Mouse (Mus musculus): ENCODE results near the gene Prpf4b. TPM values are rescaled to one million over a fixed set of nuclear protein-coding genes. Genes with fewer than 3 reads are reported as not detected.

The Prpf4b gene
- total RNA-seq, 1 experiment from 2014 or later: 189 TPM

DNA sequence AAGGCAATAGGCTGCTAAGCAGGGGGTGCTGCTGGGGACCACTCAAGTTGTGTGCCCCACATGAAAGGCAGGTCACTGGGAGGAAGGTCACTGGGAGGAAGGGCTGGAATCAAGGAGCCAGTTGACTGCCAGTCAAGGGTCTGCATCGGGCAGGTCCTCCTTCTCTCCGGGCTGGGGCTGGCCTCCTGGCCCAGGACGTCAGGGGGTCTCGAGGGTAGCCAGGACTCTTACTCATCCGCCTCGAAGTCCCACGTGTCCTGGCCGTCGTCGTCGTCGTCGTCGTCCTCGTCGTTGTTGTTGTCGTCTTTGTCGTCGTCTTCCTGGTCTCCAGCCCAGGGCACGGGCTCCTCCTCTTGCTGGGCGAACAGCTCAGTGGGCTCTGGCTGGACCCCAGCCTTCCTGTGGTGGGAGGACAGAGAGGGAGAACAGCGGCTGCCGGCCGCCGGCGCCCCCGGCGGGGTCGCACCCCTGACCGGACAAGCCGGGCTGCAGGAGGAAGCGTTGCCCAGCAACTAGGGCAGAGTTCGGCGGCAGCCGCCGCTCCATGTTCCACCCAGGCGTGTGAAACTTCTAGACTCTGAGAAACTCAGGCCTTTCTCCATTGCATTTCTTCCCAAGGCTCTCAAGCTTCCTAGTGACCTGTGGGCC is 41.5 kb downstream of the Prpf4b start:
- ATAC-seq (replicated peaks; ENCODE audit: insufficient number of reproducible peaks, low FRiP score, low TSS enrichment, poor library complexity, severe bottlenecking): no peak

DNA sequence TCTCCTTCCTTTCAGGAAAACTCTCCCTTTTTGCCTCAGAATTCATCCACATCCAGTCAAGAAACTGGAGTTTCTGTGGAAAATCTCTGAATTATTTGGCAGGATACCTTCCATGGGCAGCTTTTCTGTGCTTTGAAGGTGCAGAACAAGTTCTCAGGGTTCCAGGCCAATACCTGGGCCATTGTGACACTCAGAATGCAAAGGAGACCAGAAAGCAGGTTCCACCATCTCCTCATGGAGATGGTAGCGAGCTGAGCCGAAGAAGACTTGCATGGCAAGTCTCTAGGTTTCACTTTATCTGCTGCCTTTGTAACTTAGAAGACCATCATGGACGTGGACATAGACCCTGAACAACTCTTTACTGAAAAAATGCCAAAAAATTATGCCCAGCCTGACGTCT is 49.1 kb downstream of the Prpf4b start, which contains the start of the genes Fam217a and 4933417A18Rik:
Fam217a (minus strand) TSS at position 101 of the 400 bp plus-strand sequence.
4933417A18Rik (plus strand) TSS at position 200 of the 400 bp plus-strand sequence.
- ATAC-seq (replicated peaks; ENCODE audit: insufficient number of reproducible peaks, low FRiP score, low TSS enrichment, poor library complexity, severe bottlenecking): no peak

DNA sequence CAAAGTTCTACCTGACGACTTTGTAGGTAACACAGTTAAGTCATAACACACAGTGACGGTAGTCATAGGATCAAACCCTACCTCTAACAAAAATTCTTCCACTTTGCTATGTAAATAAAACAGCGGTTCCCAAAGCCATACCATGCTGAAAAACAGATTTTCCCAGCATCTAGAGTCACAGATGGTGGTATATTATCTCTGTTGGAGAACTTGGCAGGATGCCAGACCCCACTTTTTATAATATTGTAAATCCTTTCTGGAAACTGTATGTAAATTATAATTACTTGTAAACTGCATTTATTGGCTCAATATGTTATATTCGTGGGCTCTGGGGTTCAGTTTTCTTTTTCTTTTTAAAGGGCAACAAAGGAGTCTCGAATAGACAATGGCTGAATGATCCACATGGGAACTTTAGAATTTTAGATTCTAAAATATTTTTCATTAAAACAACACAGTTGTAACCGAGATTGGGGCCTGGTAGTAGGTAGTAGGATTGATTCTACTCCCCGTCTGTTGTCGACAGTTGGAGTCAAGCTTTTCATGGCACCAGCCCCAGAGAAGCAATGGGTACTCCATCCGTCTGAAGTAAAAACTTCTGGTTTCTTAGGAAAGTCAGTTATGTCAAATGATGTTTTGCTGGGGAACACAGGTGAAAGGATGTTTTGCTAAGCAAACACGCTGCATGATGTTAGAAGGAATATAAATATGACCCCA is 60.0 kb downstream of the Prpf4b start:
- no peak for ATAC-seq (replicated peaks; ENCODE audit: insufficient number of reproducible peaks, low FRiP score, low TSS enrichment, poor library complexity, severe bottlenecking)

DNA sequence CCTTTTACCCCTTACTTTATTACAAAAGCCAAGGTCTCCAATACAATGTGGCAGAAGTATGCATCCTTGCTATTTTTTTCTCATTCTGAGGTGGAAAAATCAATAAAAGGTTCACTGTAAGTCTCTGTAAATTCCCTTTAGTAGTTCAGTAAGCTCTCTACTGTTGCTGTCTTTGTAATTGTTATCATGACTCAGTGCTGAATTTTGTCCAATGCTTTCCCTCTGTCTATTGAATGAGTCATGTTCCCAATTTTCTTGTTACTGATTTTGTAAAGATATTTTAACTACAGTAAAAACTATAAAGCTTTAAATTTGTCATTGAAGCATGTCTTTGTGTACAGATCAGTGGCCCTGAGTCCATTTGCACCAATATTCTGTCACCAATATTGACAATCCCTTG is 67.3 kb downstream of the Prpf4b start:
- ATAC-seq (replicated peaks; ENCODE audit: insufficient number of reproducible peaks, low FRiP score, low TSS enrichment, poor library complexity, severe bottlenecking): no peak

DNA sequence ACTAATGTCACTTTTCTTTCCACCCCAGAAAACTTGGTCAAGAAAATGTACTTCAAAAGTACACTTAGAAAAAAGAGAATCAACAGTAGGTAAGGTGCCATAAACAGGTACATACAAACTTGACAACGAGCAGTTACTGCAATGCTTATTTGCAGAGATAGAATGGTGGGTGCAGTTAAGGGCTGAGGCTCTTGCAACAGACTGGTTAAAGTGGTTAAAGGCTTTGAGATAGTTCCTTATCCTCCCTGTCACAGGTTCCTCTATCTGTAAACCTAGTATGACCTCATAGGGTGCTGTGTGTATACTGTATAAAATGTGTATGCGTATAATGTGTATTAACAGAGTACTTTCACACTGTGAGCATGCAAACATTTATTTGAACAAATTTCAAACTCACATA is 76.3 kb downstream of the Prpf4b start:
- peak; percentile 53; the same call in 1 of the 2 replicates for ATAC-seq (replicated peaks; ENCODE audit: insufficient number of reproducible peaks, low FRiP score, low TSS enrichment, poor library complexity, severe bottlenecking)

Other genes with a start within 250 kb of the Prpf4b start
- gene Pxdc1, start 221.8 kb upstream of the Prpf4b start, total RNA-seq (2017): 1.7 to 4.9 TPM (median 2.8 TPM) in 3 replicates
- not detected in 3 replicates for gene Fam50b, start 140.5 kb upstream of the Prpf4b start, total RNA-seq (2017)
- gene Fam217a, start 49.0 kb downstream of the Prpf4b start, total RNA-seq (2017): 0.48 TPM in 1 of 3 replicates, not detected in the others
- not detected in 3 replicates for gene 4933417A18Rik, start 49.1 kb downstream of the Prpf4b start, total RNA-seq (2017)
- 1.4 TPM in 1 of 3 replicates, not detected in the others for gene Eci3, start 88.5 kb downstream of the Prpf4b start, total RNA-seq (2017)
- 17.7 to 32.0 TPM (median 26.4 TPM) in 3 replicates for gene Eci2, start 151.8 kb downstream of the Prpf4b start, total RNA-seq (2017)

All from monocyte, adult 5-6 weeks (primary cell).